Mouse (Mus musculus) naive thymus-derived CD4-positive, alpha-beta T cell, adult 2 months (primary cell): ENCODE data around the gene Slc7a14.
"Not testable (repeated sequence)": the region's sequence is repeated elsewhere in the genome, so short reads cannot be mapped to it uniquely, and the experiment has no call there.

Experiments
- DNase-seq: peaks from one replicate; pipeline ENCODE4 v3.0.0-alpha.2; 2011; ENCODE audit warnings: low read depth

Gene Slc7a14

GRCm38 (mm10) chr3:31309934-31310787 lies at the start of gene Slc7a14:
Gene Slc7a14, minus strand, starts transcription at chr3:31310378.
- no peak for DNase-seq

GRCm38 (mm10) chr3:31346540-31346939 lies 36.4 kb upstream of the Slc7a14 start:
- DNase-seq = no peak

- no peak for DNase-seq
These were observed 35.6 kb upstream of the Slc7a14 start for GRCm38 (mm10) chr3:31345766-31346165.

- DNase-seq = no peak
These were observed 29.1 kb upstream of the Slc7a14 start for GRCm38 (mm10) chr3:31339236-31339635.

GRCm38 (mm10) chr3:31328237-31328836 lies 18.2 kb upstream of the Slc7a14 start:
- DNase-seq = no peak

- DNase-seq = no peak
These were observed 17.6 kb upstream of the Slc7a14 start for GRCm38 (mm10) chr3:31327791-31328190.

- DNase-seq = no peak
These were observed 14.1 kb upstream of the Slc7a14 start for GRCm38 (mm10) chr3:31324231-31324654.

- DNase-seq = no peak
These were observed 726 bp downstream of the Slc7a14 start for GRCm38 (mm10) chr3:31309371-31309933.

GRCm38 (mm10) chr3:31308906-31309305 lies 1.3 kb downstream of the Slc7a14 start:
- no peak for DNase-seq

GRCm38 (mm10) chr3:31307936-31308335 lies 2.2 kb downstream of the Slc7a14 start:
- DNase-seq = no peak

GRCm38 (mm10) chr3:31291673-31292602 lies 18.2 kb downstream of the Slc7a14 start:
- no peak for DNase-seq

- DNase-seq = no peak
These were observed 22.7 kb downstream of the Slc7a14 start for GRCm38 (mm10) chr3:31287421-31287948.

- DNase-seq = no peak
These were observed 29.1 kb downstream of the Slc7a14 start for GRCm38 (mm10) chr3:31281116-31281515.

GRCm38 (mm10) chr3:31274875-31275274 lies 35.3 kb downstream of the Slc7a14 start:
- DNase-seq = no peak

GRCm38 (mm10) chr3:31273247-31273646 lies 36.9 kb downstream of the Slc7a14 start:
- not testable (repeated sequence) for DNase-seq

GRCm38 (mm10) chr3:31272635-31273034 lies 37.5 kb downstream of the Slc7a14 start:
- DNase-seq = no peak

- DNase-seq = no peak
These were observed 40.4 kb downstream of the Slc7a14 start for GRCm38 (mm10) chr3:31269551-31270317.

- no peak for DNase-seq
These were observed 42.3 kb downstream of the Slc7a14 start for GRCm38 (mm10) chr3:31267921-31268320.

GRCm38 (mm10) chr3:31266941-31267340 lies 43.2 kb downstream of the Slc7a14 start:
- no peak for DNase-seq

GRCm38 (mm10) chr3:31263535-31263934 lies 46.6 kb downstream of the Slc7a14 start:
- DNase-seq = no peak
